Mouse (Mus musculus) testis, adult 2 months (tissue): ENCODE measurements around the gene Slc35e4. TPM values are rescaled to one million over a fixed set of nuclear protein-coding genes. Genes with fewer than 3 reads are reported as not detected.
A peak's percentile ranks its signal among the peaks of the same experiment; 100 is the strongest.

Experiments used
- H3K27ac ChIP-seq: fragments of 200-500 bp; 2 replicates; pipeline ENCODE4 v1.5.1; 2012; ENCODE audit warnings: low read depth, low read length; ENCODE audit not compliant: control insufficient read depth, insufficient read depth
- H3K27me3 ChIP-seq: fragments of 200-500 bp; 2 replicates; pipeline ENCODE4 v1.6.1; 2012; ENCODE audit warnings: mild to moderate bottlenecking, low read length, moderate library complexity; ENCODE audit not compliant: control insufficient read depth, insufficient read depth
- H3K36me3 ChIP-seq: fragments of 200-500 bp; 2 replicates; pipeline ENCODE4 v1.6.1; 2012; ENCODE audit warnings: mild to moderate bottlenecking, low read length; ENCODE audit not compliant: control insufficient read depth, insufficient read depth
- H3K4me1 ChIP-seq: fragments of 200-500 bp; 2 replicates; pipeline ENCODE4 v1.6.1; 2012; ENCODE audit warnings: low read length; ENCODE audit not compliant: control insufficient read depth, insufficient read depth
- H3K4me3 ChIP-seq: fragments of 200-500 bp; 2 replicates; pipeline ENCODE4 v1.5.1; 2012; ENCODE audit warnings: low read depth, mild to moderate bottlenecking, low read length, moderate library complexity, mixed read lengths; ENCODE audit not compliant: control insufficient read depth
- CTCF ChIP-seq: fragments of 200-500 bp; IDR thresholded peaks from 2 replicates; pipeline ENCODE4 v1.5.1; 2012; ENCODE audit warnings: low read depth, mild to moderate bottlenecking, inconsistent platforms, low read length, moderate library complexity; ENCODE audit not compliant: control insufficient read depth, insufficient read depth, insufficient replicate concordance
- POLR2A ChIP-seq: fragments of 200-500 bp; IDR thresholded peaks from 2 replicates; pipeline ENCODE4 v1.6.1; 2012; ENCODE audit warnings: low read depth, mild to moderate bottlenecking, inconsistent platforms, low read length, moderate library complexity; ENCODE audit not compliant: control insufficient read depth
- polyA plus RNA-seq: library from polyadenylated mRNA; depleted of rRNA; stranded (reverse); fragments of >200 nt; gene quantifications from 2 replicates; pipeline ENCODE4 v1.2.3, GENCODE M21; 2012

Gene Slc35e4
- polyA plus RNA-seq, 1 experiment: 0.64 TPM

GRCm38 (mm10) chr11:3893970-3894369, 20.5 kb downstream of the Slc35e4 start:
- Histone ChIP-seq H3K36me3 (no peaks in the 10 kb centered on the region; the same call in 1 of the 2 replicates), H3K4me1 (no peaks in the 10 kb centered on the region; the same call in 1 of the 2 replicates), H3K27ac (no peak overlapping the region), H3K4me3 (peak overlapping the region; percentile 76), H3K27me3 (no peaks in the 10 kb centered on the region)
- TF ChIP-seq CTCF (no peak), POLR2A (no peak)

DNA sequence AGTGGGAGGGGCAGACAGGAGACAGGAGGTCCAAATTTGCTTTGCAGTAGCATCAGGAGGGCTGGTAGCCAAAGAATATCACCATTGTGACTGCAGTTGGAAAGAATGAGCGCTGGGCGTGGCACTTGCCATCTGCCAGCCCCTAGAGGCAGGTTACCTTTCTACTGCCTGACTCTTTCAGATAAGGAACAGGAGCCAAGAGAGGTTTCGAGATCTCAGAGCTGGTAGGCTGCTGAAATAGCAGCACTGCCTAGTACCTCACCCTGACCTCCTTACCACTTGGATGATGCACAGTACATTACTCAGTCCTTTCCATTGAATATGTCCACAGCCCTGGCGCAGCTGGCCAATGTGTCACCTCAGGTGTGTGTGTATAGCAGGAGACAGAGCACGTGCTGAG, 27.1 kb downstream of the Slc35e4 start:
- Histone ChIP-seq H3K4me3 (no peak overlapping the region), H3K27ac (no peak overlapping the region), H3K4me1 (no peaks in the 10 kb centered on the region), H3K27me3 (no peaks in the 10 kb centered on the region), H3K36me3 (no peaks in the 10 kb centered on the region; the same call in none of the 2 replicates)
- TF ChIP-seq POLR2A: no peak
- no peak for TF ChIP-seq CTCF

GRCm38 (mm10) chr11:3883711-3884110, 30.8 kb downstream of the Slc35e4 start:
- no peak overlapping the region for H3K4me3 ChIP-seq
- no peak overlapping the region for H3K27ac ChIP-seq
- no peaks in the 10 kb centered on the region; the same call in none of the 2 replicates for H3K36me3 ChIP-seq
- TF ChIP-seq POLR2A: no peak
- TF ChIP-seq CTCF: no peak
- no peaks in the 10 kb centered on the region for H3K27me3 ChIP-seq
- H3K4me1 ChIP-seq: no peaks in the 10 kb centered on the region

DNA sequence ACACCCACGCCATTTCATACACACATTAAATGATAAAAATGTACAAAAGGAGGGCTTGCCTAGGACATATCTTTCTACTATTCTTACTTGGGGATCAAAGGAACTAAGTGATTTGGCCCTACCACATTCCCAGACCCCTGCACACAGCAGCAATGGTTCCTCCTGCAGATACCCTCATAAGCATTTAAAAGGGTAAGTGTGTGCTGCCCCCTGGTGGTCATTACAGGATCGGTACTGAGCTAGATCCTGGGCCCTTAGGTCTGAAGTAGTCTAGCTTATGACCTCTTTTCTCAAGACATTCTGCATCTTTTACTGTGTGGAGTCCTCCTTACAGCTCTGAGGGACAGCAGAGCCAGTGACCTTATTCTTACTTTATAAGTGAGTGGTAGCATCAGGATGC, 34.6 kb downstream of the Slc35e4 start:
- Histone ChIP-seq H3K27me3 (no peaks in the 10 kb centered on the region), H3K27ac (no peak overlapping the region), H3K4me1 (no peaks in the 10 kb centered on the region), H3K36me3 (no peaks in the 10 kb centered on the region), H3K4me3 (no peak overlapping the region)
- TF ChIP-seq CTCF: peak; percentile 26; the same call in 1 of the 2 replicates
- TF ChIP-seq POLR2A: no peak

DNA sequence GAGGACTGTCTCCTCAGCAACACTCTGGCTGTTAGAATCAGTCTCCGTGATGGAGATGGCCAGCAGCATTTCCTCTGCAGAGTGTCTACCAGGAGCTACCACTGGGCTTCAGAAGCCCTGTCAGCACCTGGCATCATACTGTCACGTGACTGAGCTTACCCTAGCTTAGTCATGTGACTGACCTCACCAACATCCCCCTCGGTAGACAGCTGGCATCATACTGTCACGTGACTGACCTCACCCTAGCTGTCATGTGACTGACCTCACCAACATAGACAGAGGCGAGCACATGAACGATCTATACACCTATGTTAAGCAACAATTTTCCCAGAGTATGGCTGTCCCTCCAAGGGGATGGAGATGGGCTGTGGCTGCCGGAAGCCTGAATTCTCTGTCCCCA, 35.8 kb downstream of the Slc35e4 start:
- TF ChIP-seq POLR2A: no peak
- no peak for TF ChIP-seq CTCF
- Histone ChIP-seq H3K27me3 (no peaks in the 10 kb centered on the region), H3K27ac (no peak overlapping the region), H3K4me3 (no peak overlapping the region), H3K4me1 (no peaks in the 10 kb centered on the region), H3K36me3 (no peaks in the 10 kb centered on the region)

- no peaks in the 10 kb centered on the region for H3K36me3 ChIP-seq
- no peaks in the 10 kb centered on the region for H3K4me1 ChIP-seq
- TF ChIP-seq CTCF (no peak), POLR2A (no peak)
- H3K4me3 ChIP-seq: no peak overlapping the region
- no peak overlapping the region for H3K27ac ChIP-seq
- H3K27me3 ChIP-seq: no peaks in the 10 kb centered on the region
Observed at GRCm38 (mm10) chr11:3876419-3876818, 38.0 kb downstream of the Slc35e4 start.

GRCm38 (mm10) chr11:3864343-3864742, 50.1 kb downstream of the Slc35e4 start:
- Histone ChIP-seq H3K4me3 (peak overlapping the region; percentile 94; the same call in 1 of the 2 replicates), H3K27ac (no peak overlapping the region), H3K4me1 (peaks cover 17% of the 10 kb centered on the region), H3K36me3 (no peaks in the 10 kb centered on the region), H3K27me3 (no peaks in the 10 kb centered on the region)
- no peak for TF ChIP-seq CTCF
- TF ChIP-seq POLR2A: no peak
